Mouse (Mus musculus): Measurements from ENCODE around the gene Ntmt1. TPM values are rescaled to one million over a fixed set of nuclear protein-coding genes. Genes with fewer than 3 reads are reported as not detected.

The Ntmt1 gene
- polyA plus RNA-seq, 1 experiment from 2014 or later = 101 TPM

DNA sequence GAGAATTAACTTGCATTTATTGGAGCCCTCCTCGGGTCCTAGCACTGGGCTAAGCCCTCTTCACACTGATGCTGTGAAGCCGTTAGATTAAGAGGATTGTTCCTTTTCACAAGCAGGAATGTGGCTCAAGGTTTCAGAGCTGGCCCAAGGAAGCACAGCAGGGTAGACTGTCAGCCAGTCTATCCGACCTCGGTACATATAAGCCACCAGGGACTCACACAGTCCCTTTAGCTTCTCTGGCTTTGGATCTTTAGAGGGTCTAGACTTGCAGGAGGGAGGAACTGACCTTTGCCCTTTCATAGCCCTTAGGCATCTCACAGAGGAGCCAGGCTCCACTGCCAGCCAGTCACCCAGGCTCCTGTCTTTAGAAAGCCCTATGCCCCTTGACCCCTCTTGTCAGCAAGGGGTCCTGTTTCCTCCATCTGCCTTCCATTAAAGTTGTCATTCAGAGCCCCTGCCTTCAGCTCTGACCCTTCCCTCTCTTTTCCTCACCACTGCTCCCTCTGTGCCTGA is 22.7 kb downstream of the Ntmt1 start, which contains the start of gene Asb6:
TSS of gene Asb6 (minus strand) at position 51 of the 513 bp plus-strand sequence.
- Histone ChIP-seq H3K4me1 (peaks cover 19% of the 10 kb centered on the region), H3K27me3 (no peaks in the 10 kb centered on the region), H3K4me3 (replicated peaks) (no peak within 1 kb of the TSS), H3K4me2 (no peak within 1 kb of the TSS), H3K9me3 (no peaks in the 10 kb centered on the region), H3K27ac (0 out of 2 replicates have a peak within 1 kb of the TSS, but pooled peaks have one; percentile 37), H3K36me3 (replicated peaks) (peaks cover 13% of the 10 kb centered on the region), H3K9ac (no peak within 1 kb of the TSS)
- no peak for ATAC-seq (ENCODE audit: low FRiP score)
- 8% methylated on average over 4 of the region's 4 CpGs for WGBS

DNA sequence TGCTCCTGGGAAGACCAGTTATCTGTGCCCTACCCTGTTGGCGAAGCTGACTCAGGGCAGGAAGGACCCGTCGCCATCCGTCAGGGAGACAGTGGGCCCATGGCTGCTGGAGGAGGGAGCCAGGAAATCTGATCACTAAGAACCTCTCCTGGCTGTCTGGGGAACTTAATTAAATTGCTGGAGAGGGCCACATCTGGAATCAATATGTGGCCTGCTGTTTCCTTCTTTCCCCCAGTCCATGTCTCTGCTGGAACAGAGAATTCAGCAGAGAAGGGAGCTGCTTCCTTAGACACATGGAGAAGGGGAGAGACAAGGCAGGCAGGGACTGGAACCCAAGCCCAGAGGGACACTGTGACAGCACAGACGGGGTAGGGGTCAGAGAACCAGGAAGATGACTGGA is 26.0 kb downstream of the Ntmt1 start:
- peaks cover 16% of the 10 kb centered on the region for H3K4me1 ChIP-seq
- H3K27ac ChIP-seq = peak overlapping the region; percentile 70
- no peak overlapping the region for H3K4me3 ChIP-seq (replicated peaks)
- H3K9me3 ChIP-seq = no peaks in the 10 kb centered on the region
- H3K27me3 ChIP-seq = no peaks in the 10 kb centered on the region
- no peak for ATAC-seq (ENCODE audit: low FRiP score)
- no peaks in the 10 kb centered on the region for H3K36me3 ChIP-seq (replicated peaks)
- no peak overlapping the region for H3K4me2 ChIP-seq
- 73% methylated on average over 5 of the region's 5 CpGs for WGBS
- no peak overlapping the region for H3K9ac ChIP-seq

DNA sequence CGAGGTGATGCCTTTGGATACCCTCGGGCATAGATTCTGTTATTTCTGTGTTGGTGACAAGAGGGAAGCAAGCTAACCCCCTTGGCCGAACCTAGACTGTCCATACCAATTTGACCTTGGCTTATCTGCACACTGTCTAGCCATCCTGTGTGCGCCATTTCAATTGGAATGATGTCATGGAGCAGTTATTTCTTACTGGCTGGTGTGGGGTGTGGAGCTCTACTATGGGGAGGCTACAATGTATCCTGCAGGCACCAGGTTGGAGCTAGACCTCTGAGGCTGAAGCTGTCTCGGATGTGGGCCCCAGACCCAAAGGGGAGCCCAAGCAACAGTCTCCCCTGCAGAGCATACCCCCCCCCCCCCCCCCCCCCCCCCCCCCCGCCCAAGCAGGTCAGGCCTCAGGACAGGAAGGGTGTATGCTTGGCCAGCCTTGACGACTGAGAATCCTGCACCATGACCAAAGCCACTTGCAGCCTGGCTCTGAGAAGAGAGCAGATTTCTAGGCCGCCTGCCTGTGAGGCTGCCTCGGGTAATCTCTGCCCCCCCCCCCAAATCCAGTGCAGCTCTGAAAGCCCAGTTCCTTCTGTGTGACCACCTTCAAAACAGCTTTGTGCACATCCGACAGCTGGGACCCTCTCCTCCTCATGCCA is 26.9 kb downstream of the Ntmt1 start, which contains the start of gene Prrx2:
TSS of gene Prrx2 (plus strand) at position 600 of the 650 bp plus-strand sequence.
- WGBS = 71% methylated on average over 8 of the region's 10 CpGs
- H3K27me3 ChIP-seq = no peaks in the 10 kb centered on the region
- H3K36me3 ChIP-seq (replicated peaks) = no peaks in the 10 kb centered on the region
- peaks cover 15% of the 10 kb centered on the region for H3K4me1 ChIP-seq
- ATAC-seq (ENCODE audit: low FRiP score) = no peak
- no peak within 1 kb of the TSS for H3K4me2 ChIP-seq
- no peaks in the 10 kb centered on the region for H3K9me3 ChIP-seq
- no peak within 1 kb of the TSS for H3K4me3 ChIP-seq (replicated peaks)
- 0 out of 2 replicates have a peak within 1 kb of the TSS, but pooled peaks have one; percentile 33 for H3K9ac ChIP-seq
- H3K27ac ChIP-seq = peak within 1 kb of the TSS; percentile 73

DNA sequence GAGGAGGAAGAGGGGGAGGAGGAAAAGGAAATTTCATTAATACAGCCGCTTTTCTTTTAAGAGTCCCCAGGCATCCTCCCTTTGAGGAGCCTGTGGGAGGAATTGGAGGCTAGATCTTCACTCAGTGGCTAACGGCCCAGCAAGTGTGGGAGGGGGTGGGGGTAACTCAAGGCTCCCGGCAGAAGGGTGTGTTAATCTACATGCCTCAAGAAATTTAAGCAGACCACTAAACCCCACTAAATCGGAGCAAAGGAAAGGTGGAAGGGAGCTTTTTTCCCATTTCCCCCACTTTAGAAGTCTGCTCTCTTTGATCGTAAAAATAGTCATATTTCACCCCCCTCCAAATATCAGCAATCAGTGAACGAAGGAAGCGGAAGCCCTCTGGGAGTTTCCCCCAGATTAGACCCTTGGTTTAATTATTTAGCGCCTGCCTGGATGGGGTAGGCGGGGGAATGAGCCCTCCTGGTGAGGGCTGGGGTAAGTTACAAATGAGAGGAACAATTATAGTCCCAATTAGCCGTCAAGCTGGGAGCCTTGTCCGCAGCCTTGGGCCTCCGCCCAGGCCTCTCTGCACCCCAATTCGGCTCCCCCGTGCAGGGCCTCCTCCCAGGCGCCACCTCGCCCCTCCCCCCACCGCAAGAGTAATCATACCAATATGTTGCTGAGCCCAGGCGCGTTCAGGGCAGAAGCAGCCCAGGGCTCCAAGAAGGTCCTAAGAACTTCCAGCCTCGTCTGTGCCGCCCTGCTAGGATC is 28.8 kb downstream of the Ntmt1 start:
- Histone ChIP-seq H3K27me3 (no peaks in the 10 kb centered on the region), H3K9ac (peak overlapping the region; percentile 33; the same call in 1 of the 2 replicates), H3K4me2 (peak overlapping the region; percentile 27), H3K36me3 (replicated peaks) (no peaks in the 10 kb centered on the region), H3K9me3 (no peaks in the 10 kb centered on the region), H3K4me3 (replicated peaks) (no peak overlapping the region; the same call in 1 of the 2 replicates), H3K4me1 (peaks cover 15% of the 10 kb centered on the region), H3K27ac (peak overlapping the region; percentile 73)
- 6% methylated on average over 21 of the region's 21 CpGs for WGBS
- peak; percentile 74 for ATAC-seq (ENCODE audit: low FRiP score)

DNA sequence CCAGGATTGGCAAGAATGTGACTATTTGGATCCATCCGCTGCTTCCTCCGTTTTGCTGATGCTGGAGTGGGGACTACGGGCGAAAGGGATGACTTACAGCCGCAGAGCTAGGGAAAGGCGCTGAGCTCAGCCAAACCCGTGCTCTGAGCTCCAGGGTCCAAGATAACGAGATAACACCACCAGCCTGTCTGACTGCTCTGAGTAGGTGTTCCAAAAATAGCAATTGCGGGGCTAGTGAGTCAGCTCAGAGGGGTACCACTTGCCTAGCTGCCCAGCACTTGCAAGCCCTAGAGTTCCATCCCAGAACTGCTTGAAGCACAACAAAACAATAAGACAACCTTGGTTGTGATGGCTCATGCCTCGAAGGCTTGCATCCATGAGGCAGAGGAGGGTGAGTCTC is 35.0 kb downstream of the Ntmt1 start:
- Histone ChIP-seq H3K9me3 (no peaks in the 10 kb centered on the region), H3K4me1 (peaks cover 13% of the 10 kb centered on the region), H3K27me3 (peaks cover 51% of the 10 kb centered on the region), H3K9ac (no peak overlapping the region), H3K27ac (no peak overlapping the region), H3K36me3 (replicated peaks) (no peaks in the 10 kb centered on the region), H3K4me3 (replicated peaks) (no peak overlapping the region), H3K4me2 (no peak overlapping the region)
- WGBS = 59% methylated on average over 10 of the region's 10 CpGs
- no peak for ATAC-seq (ENCODE audit: low FRiP score)

DNA sequence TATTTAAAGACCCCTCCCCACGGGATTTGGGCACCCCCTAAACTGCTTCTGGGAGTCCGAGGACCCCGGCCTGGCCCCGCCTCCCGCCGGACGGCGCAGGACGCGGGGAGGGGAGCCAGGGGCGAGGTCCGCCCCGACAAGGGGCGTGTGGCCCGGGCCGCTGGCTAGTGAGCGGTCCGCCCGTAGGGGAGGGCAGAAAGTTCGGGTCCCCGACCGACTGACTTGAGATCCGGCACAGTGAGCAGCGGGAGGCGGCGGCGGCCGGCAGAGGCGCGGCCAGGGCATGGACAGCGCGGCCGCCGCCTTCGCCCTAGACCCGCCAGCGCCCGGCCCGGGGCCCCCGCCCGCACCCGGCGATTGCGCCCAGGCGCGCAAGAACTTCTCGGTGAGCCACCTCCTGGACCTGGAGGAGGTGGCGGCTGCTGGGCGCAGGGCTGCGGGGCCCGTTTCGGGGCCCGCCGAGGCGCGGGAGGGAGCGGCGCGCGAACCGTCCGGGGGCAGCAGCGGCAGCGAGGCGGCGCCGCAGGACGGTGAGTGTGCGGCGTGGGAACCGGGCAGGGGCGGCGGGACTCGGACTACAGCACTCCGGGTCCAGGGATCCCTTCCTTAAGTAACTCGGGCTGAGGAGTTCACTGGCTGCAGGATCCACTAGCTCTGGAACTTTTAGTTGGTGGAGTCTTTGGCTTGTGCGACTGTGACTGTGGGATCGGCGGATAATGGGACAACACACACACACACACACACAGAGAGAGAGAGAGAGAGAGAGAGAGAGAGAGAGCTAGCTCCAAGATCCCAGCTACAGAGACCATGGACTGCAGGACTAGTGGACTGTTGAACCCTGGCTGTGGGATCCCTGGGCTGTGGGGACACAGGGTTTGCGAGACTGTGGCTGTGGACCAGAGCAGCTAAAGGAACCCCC is 37.8 kb downstream of the Ntmt1 start:
- peak overlapping the region; percentile 65 for H3K9ac ChIP-seq
- H3K27me3 ChIP-seq = peaks cover 51% of the 10 kb centered on the region
- WGBS = 2% methylated on average over 78 of the region's 80 CpGs
- peak overlapping the region; percentile 54; the same call in 1 of the 2 replicates for H3K27ac ChIP-seq
- ATAC-seq (ENCODE audit: low FRiP score) = no peak
- H3K36me3 ChIP-seq (replicated peaks) = no peaks in the 10 kb centered on the region
- no peaks in the 10 kb centered on the region for H3K9me3 ChIP-seq
- peak overlapping the region; percentile 89 for H3K4me2 ChIP-seq
- peak overlapping the region; percentile 59 for H3K4me3 ChIP-seq (replicated peaks)
- H3K4me1 ChIP-seq = peaks cover 13% of the 10 kb centered on the region

DNA sequence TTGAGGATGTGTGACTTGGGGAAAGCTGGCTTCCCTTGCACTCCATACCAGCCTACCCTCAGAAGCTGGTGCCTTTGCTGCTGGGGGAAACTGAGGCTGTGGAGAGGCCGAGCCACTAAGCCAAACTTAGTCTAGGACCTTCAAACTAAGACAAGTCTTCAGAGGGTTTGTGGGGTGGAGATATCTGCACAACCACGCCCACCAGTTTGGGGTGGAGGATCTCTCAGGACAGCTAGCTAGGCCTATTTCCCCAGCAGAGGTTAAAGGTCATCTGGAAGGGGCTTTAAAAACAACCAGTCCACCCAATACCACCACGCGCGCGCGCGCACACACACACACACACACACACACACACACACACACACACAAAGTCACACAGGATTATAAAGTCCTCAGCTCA is 38.6 kb downstream of the Ntmt1 start:
- no peak overlapping the region for H3K27ac ChIP-seq
- 73% methylated on average over 8 of the region's 8 CpGs for WGBS
- H3K4me1 ChIP-seq = peaks cover 13% of the 10 kb centered on the region
- no peaks in the 10 kb centered on the region for H3K9me3 ChIP-seq
- peak overlapping the region; percentile 89 for H3K4me2 ChIP-seq
- H3K27me3 ChIP-seq = peaks cover 51% of the 10 kb centered on the region
- no peak for ATAC-seq (ENCODE audit: low FRiP score)
- H3K36me3 ChIP-seq (replicated peaks) = no peaks in the 10 kb centered on the region
- no peak overlapping the region for H3K9ac ChIP-seq
- H3K4me3 ChIP-seq (replicated peaks) = peak overlapping the region; percentile 59

DNA sequence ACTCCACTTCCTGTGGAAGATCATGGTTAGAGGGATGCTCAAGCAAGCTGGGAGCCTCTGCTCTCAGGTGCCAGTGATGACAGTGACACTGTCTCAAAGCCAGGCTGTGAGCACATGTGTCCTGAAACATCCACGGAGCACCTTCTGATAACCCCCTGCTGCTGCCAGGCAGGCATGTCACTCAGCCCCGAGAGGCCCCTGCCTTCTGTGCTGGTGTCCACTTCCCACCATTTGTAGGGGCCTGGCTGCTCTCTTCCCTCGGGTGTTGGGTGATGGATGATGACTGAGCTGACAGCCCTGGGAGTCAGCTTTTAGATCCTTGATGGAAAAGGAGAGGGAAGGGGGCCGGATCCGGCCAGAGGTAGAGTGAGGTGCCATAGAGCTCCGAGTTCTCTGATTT is 39.1 kb downstream of the Ntmt1 start:
- no peak for ATAC-seq (ENCODE audit: low FRiP score)
- no peak overlapping the region for H3K27ac ChIP-seq
- no peak overlapping the region for H3K4me3 ChIP-seq (replicated peaks)
- 52% methylated on average over 6 of the region's 6 CpGs for WGBS
- peak overlapping the region; percentile 25 for H3K4me2 ChIP-seq
- no peaks in the 10 kb centered on the region for H3K36me3 ChIP-seq (replicated peaks)
- no peak overlapping the region for H3K9ac ChIP-seq
- no peaks in the 10 kb centered on the region for H3K9me3 ChIP-seq
- H3K4me1 ChIP-seq = peaks cover 13% of the 10 kb centered on the region
- peaks cover 51% of the 10 kb centered on the region for H3K27me3 ChIP-seq

DNA sequence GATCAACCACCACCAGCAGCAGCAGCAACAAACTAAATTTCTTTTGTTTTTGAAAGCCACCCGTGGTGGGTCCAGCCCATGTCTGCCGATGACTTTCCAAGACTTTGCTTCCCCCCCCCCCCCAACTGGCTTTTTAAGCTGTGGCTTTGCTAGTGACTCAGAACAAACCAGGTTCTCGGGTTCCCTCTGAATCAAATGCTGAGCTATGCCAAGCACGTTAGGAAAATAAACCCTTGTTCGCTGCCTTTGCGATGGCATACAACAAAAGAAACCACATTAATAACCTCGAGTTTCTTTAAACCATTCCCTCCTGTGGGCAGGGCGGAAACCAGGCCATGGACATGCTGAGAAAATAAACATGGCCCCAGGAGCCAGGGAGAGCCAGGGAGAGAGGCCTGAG is 40.6 kb downstream of the Ntmt1 start:
- Histone ChIP-seq H3K4me3 (replicated peaks) (no peak overlapping the region), H3K4me1 (peaks cover 24% of the 10 kb centered on the region)

DNA sequence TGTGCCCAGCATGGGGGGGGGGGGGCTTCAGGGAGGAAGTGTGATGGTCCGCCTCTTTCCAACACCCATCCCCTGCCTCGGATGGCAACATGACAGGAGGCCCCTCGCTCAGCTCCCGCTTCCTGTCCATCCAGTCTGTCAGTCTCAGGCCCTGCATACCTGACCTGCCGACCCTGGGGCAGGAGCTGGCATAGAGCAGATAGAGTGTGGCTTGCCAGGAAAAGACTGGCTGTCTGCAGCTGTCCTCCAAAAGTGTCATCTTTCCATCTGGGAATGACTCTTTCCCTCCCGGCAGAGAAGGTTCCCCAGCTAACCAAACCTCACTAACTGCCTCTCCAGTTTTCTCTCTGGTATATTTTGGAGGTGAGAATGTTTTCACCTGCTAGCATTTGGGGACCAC is 43.0 kb downstream of the Ntmt1 start:
- 82% methylated on average over 6 of the region's 6 CpGs for WGBS
- H3K9me3 ChIP-seq = no peaks in the 10 kb centered on the region
- H3K27me3 ChIP-seq = peaks cover 18% of the 10 kb centered on the region
- H3K4me3 ChIP-seq (replicated peaks) = no peak overlapping the region
- no peaks in the 10 kb centered on the region for H3K36me3 ChIP-seq (replicated peaks)
- no peak overlapping the region for H3K9ac ChIP-seq
- peaks cover 24% of the 10 kb centered on the region for H3K4me1 ChIP-seq
- no peak overlapping the region for H3K27ac ChIP-seq
- ATAC-seq (ENCODE audit: low FRiP score) = no peak
- no peak overlapping the region for H3K4me2 ChIP-seq

More for the DNA sequence above, 40.6 kb downstream of the Ntmt1 start:
- Histone ChIP-seq H3K27me3 (peaks cover 39% of the 10 kb centered on the region), H3K27ac (no peak overlapping the region), H3K9ac (no peak overlapping the region), H3K4me2 (no peak overlapping the region), H3K9me3 (no peaks in the 10 kb centered on the region), H3K36me3 (replicated peaks) (no peaks in the 10 kb centered on the region)
- WGBS = 50% methylated on average over 8 of the region's 8 CpGs
- no peak for ATAC-seq (ENCODE audit: low FRiP score)

DNA sequence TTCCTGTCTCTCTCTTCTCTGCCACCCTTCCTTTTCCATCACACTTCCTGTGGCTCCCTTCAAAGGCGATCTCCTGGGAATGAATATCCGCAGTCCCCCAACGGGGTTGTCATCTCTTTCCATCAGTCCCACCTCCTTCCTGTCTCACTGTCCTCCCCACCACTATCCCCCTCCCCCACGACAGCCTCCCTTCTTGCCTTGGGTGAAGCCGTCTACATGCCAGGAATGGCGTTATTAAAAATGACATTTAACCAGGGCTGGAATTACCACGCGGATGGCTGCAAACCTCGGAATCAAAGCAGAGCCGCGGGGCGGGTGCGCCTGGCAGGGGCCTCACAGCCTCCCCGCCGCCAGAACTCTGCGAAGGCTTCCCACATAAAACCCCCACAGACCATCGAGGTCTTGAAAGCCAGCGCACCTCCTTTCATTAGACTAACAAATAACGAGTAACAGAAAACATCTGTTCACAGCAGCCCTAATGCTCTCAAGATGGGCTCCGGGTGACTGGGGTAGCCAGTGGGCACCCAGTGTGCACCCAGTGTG is 45.2 kb downstream of the Ntmt1 start:
- Histone ChIP-seq H3K4me1 (peaks cover 20% of the 10 kb centered on the region), H3K9ac (no peak overlapping the region)

More for the DNA sequence above, 45.2 kb downstream of the Ntmt1 start:
- Histone ChIP-seq H3K27ac (0 out of 2 replicates have a peak overlapping the region, but pooled peaks have one; percentile 0), H3K9me3 (no peaks in the 10 kb centered on the region), H3K4me3 (replicated peaks) (no peak overlapping the region), H3K36me3 (replicated peaks) (no peaks in the 10 kb centered on the region), H3K4me2 (no peak overlapping the region), H3K27me3 (no peaks in the 10 kb centered on the region)
- no peak for ATAC-seq (ENCODE audit: low FRiP score)
- 37% methylated on average over 20 of the region's 20 CpGs for WGBS

All from forebrain, embryonic 12.5 days (tissue).